Mouse (Mus musculus): Measurements from ENCODE around the gene Cux1. TPM values are rescaled to one million over a fixed set of nuclear protein-coding genes. Genes with fewer than 3 reads are reported as not detected.

Cux1 gene
- total RNA-seq, 2 experiments from 2014 or later, result 73.6 to 80.1 TPM

GRCm38 (mm10) chr5:136517510-136517909 is 49.8 kb downstream of the Cux1 start:
- intact Hi-C loops (cut with DNase I), result no loop called here
- DNase-seq, result no peak

- DNase-seq, result no peak
- intact Hi-C loops (cut with DNase I), result no loop called here
Measured at GRCm38 (mm10) chr5:136516593-136516992, 50.7 kb downstream of the Cux1 start.

DNA sequence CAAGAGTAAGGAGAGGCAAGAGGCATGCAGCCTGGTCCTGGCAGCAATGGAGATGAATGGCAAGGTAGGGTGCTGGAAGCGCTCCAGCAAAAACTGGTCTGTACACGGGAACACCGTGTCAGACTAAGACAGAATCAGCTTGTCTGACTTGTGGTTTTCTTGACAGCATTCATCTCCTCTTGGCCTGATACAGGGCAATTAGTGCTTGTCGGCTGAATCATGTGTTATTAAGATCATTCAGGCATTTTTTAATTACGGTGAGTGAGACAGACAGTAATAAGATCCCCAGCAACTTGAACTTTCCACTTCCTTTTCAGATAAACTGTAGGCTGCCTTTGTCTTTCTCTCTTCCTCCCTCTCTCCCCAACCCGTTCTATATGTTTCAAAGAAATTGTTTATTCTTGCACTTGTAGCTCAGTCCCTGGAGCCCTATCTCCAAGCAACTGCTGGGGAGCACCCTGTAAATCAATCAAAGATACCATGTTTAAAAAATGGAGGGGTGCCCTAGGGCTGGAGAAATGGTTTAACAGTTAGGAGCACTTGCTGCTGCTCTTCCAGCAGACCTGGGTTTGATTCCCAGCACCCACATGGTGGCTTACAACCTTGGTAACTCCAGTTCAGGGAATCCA is 53.1 kb downstream of the Cux1 start:
- intact Hi-C loops (cut with DNase I), result no loop called here
- no peak for DNase-seq

- intact Hi-C loops (cut with DNase I), result no loop called here
- no peak for DNase-seq
Measured at GRCm38 (mm10) chr5:136512103-136512674, 55.1 kb downstream of the Cux1 start.

- no peak for DNase-seq
- intact Hi-C loops (cut with DNase I), result no loop called here
Measured at GRCm38 (mm10) chr5:136511378-136511777, 55.9 kb downstream of the Cux1 start.

DNA sequence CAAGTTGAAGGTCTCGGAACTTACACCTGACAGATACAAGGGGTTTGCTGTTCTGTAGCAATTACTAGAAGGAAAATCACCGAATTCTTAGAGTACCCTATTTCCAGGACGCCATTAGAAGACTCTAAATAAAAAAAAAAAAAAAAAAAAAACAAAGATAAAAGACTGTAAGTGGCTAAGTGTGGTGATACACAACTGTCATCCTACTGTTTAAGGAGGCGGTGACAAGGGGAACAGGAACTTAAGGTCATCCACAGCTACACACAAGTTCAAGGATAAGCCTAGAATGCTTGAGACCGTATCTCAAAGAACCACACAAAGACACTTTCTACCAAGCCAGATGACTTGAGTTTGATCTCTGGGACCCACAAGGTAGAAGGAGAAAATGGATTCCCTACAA is 56.7 kb downstream of the Cux1 start:
- DNase-seq, result no peak
- intact Hi-C loops (cut with DNase I), result no loop called here

DNA sequence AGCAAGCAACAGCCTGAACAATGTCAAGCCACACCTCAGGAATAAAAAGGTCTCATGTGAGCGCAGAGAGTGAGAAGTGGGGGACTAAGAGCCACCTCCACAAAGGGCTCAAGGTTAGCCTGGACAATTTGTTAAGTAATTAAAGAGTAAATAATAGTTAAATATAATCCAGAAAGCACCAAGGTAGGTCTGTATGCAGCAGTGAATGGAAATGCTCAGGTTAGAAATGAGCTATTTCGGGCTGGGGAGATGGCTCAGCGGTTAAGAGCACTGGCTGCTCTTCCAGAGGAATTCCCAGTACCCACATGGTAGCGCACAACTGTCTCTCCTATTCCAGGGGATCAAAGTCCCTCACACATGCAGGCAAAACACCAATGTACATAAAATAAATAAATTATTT is 59.7 kb downstream of the Cux1 start:
- intact Hi-C loops (cut with DNase I), result no loop called here

DNA sequence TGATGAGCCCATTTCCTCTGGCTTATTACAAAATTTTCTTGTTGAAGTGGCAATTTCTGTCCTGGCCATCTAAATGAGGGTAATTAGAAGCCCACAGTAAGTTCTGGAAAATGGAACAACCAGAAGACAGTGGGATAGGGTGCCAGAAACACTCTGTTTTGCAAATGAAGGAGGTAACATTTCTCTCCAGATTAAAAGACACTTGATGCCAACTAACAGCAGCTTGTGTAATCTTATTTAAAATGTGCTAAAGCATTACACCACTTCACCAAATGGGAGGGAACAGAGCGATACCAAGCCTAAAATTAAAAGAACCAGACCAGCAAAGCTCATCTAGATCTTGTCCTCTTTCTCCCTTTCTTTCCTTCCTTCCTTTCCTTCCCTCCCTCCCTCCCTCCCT is 61.0 kb downstream of the Cux1 start:
- intact Hi-C loops (cut with DNase I), result no loop called here
- DNase-seq, result no peak

More for the DNA sequence above, 59.7 kb downstream of the Cux1 start:
- DNase-seq, result no peak

DNA sequence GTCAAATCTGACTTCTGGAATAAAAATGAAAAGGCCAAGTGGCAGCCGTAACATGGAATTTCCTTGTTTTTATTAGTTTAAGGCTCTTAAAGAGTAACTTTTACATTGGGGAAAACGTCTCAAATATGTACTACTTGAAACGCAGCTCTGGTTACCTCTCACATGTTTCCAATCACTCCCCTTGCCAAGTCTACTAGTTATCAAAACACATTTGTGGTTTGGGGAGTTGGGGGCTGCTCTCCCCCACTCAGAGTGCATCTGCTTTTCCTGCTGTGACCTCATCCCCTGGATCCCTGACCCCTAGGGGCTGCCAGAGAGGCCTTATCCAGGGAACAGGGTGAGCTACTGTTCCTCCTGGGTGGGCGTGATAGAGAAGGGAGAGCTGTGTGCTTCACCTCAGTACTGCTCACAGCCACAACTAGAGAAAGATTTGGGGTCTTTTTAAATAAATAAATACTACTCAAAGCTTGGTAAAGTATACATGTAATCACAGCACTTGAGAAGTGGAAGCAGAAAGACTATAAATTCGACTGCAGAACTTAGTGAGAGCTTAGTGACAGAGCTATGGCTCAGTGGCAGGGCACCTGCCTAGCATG is 64.7 kb downstream of the Cux1 start:
- intact Hi-C loops (cut with DNase I), result no loop called here
- DNase-seq, result peak in 1 of 2 experiments; percentile 8

- DNase-seq, result no peak
- intact Hi-C loops (cut with DNase I), result no loop called here
Measured at GRCm38 (mm10) chr5:136500307-136500871, 66.9 kb downstream of the Cux1 start.

- intact Hi-C loops (cut with DNase I), result no loop called here
- DNase-seq, result no peak
Measured at GRCm38 (mm10) chr5:136499316-136499715, 68.0 kb downstream of the Cux1 start.

- intact Hi-C loops (cut with DNase I), result no loop called here
Measured at GRCm38 (mm10) chr5:136498741-136499140, 68.5 kb downstream of the Cux1 start.

DNA sequence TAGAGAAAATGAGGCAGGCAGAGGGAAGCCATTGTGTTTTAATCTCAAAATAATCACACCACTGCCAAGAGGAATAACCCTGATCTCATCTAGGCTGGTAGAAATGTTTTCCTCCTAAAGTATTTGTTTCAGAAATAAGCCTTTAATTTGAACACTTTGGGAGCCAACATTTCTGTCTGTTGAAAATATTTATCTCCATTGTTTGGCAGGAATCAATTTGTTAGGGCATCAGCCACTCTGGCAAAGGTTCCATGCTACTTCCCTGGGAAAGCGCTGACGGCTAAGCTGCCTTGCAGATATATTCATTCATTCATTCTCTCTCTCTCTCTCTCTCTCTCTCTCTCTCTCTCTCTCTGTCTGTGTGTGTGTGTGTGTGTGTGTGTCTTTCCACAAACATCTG is 70.0 kb downstream of the Cux1 start:
- intact Hi-C loops (cut with DNase I), result no loop called here
- DNase-seq, result no peak

More at GRCm38 (mm10) chr5:136498741-136499140, 68.5 kb downstream of the Cux1 start:
- DNase-seq, result no peak

DNA sequence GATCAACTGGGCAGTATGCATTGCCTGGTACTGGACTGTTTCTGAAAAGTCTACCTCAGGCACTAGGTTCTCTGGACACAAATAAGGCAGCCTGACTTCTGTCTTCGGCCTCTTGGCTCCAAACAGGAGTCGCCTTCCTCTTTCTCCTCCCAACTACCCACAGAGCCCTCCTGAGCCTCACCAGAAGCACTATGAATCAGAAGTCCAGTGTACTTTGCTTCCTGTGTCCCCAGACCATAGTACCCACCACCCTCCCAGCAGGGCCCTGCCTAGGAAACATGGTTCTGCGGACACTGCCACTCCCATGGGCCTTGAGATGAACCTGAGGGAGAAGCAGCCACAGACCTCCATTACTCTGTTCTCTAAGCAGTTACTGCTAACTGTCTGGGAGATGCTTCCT is 71.7 kb downstream of the Cux1 start:
- no peak for DNase-seq
- intact Hi-C loops (cut with DNase I), result no loop called here

DNA sequence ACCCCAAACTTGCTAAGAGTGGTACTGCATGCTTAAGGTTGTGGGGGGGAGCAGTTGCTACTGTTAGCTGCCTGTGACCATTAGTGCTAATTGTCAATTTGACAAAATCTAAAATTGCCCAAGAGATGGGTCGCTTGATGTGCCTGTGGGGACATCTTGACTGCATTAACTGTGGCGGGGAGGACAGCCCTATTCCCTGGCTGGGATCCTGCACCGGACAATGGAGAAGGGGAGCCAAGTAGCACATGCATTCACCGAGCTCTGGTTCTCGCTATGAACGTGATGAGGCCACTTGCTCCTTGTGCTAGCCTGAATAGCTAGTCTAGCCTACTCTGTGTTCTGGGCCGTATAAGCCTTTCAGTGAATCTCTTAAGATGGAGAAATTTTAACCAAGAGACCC is 72.4 kb downstream of the Cux1 start:
- intact Hi-C loops (cut with DNase I), result no loop called here
- DNase-seq, result no peak

- DNase-seq, result no peak
- intact Hi-C loops (cut with DNase I), result no loop called here
Measured at GRCm38 (mm10) chr5:136494288-136494687, 73.0 kb downstream of the Cux1 start.

DNA sequence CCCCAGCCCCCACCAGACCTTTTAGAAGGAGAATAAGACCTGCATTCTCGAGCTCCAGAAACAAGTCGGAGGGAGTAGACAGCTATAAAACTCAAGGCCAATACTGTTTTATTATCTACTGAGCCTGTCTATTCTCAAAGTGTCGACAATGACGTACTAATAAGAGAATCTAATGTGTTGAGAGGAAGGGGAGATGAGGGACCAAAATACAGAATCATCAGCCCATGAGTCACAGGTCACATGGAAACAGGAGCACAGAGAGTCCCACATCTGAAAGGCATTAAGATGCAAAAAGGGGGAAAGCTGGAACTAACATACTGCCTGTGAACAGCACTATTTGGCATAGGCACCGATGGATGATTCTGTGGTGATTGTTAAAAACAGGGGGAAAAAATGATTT is 77.8 kb downstream of the Cux1 start:
- intact Hi-C loops (cut with DNase I), result no loop called here
- DNase-seq, result no peak

- intact Hi-C loops (cut with DNase I), result no loop called here
- no peak for DNase-seq
Measured at GRCm38 (mm10) chr5:136488721-136489120, 78.6 kb downstream of the Cux1 start.

DNA sequence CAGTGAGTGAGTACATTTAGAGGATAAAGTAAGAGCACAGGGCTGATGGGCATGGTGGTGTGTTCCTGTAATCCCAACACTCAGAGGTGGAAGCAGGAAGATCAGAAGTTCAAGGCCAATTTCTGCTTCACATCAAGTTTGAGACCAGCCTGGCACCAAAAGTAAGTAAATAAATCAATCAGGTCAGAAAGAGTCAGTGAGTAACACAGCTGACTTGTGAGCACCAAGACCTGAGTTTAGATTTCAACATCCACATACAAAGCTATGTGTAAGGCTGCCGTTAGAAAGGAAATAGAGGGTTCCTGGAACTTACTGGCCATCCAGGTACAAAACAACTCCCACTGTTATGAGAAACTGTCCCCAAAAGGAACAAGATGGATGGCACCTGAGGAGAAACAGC is 79.1 kb downstream of the Cux1 start:
- no peak for DNase-seq
- intact Hi-C loops (cut with DNase I), result no loop called here

DNA sequence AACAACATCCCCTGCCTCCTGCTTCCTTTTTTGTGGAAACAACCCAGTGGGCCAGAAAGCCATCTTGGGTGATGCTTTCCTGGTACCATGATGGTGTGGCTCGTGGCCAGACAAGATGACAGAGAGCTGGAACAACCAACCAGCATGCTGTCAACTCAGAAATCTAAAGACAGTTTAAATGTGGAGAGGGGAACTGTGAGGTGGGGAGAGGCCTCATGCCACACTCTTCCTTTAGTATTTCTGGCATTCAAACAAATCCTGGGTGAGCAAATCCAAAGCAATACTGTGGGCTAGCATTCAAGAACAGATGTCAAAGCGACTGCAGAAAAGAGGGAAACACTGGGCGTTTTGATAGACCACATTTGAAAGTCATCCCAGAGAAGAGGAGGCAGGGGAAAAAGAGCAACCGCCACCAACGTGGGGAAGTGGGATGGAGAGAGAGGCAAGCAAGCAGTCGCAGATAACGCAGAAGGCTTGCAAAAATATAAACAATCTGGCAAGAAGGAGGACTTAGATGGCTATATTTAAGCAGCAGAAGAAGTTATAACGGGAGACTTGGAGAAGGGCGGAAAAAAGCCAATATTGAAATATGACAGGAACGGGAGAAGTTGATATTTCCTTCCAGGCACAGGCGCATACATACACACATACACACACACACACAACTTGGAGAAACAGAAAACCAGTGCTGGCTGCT is 79.7 kb downstream of the Cux1 start:
- intact Hi-C loops (cut with DNase I), result no loop called here
- DNase-seq, result no peak

DNA sequence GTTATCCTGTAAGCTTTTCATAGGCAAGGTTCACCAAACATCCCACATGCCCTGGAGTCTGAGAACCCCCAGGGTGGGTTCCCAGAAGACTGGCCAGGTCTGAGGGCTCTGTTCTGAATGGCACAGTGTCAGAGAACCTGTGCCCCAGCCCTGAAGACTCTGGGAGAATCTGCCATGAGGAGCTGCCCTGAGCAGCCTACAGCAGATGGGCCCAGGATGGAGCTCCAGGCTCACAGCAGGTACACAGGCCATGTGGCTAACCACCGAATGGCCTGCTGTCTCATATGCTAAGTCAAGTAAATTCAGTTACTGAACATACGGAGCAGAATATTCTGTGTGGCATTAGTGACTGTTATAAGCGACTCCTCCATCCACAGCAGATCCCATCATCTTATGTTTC is 80.9 kb downstream of the Cux1 start:
- no peak for DNase-seq
- intact Hi-C loops (cut with DNase I), result no loop called here

Data from gastrocnemius, postnatal 36 days (tissue).